Mouse (Mus musculus) embryonic facial prominence, embryonic 14.5 days (tissue): ENCODE data around the gene Gtpbp4. TPM values are rescaled to one million over a fixed set of nuclear protein-coding genes. Genes with fewer than 3 reads are reported as not detected.

Source experiments
- ATAC-seq: fragments of 200-750 bp; cut with Nextera tagmentation; 2 replicates; pipeline ENCODE4 v1.8.0; 2017; ENCODE audit warnings: low read depth, moderate number of reproducible peaks, moderate TSS enrichment
- DNase-seq: peaks from one replicate; pipeline ENCODE4 v3.0.0-alpha.2; 2015; ENCODE audit warnings: low spot score
- H3K27ac ChIP-seq: fragments of 300-500 bp; sonication (generic); replicated peaks from 2 replicates; pipeline ENCODE4 v1.5.1; 2014; ENCODE audit warnings: low read depth, mild to moderate bottlenecking, low read length, moderate library complexity
- H3K27me3 ChIP-seq: fragments of 300-500 bp; sonication (generic); replicated peaks from 2 replicates; pipeline ENCODE4 v1.6.1; 2014; ENCODE audit warnings: low read length; ENCODE audit not compliant: control insufficient read depth, insufficient read depth
- H3K36me3 ChIP-seq: fragments of 300-500 bp; sonication (generic); 2 replicates; pipeline ENCODE4 v1.6.1; 2014; ENCODE audit warnings: low read length, mixed read lengths; ENCODE audit not compliant: control insufficient read depth, insufficient read depth
- H3K4me1 ChIP-seq: fragments of 300-500 bp; sonication (generic); 2 replicates; pipeline ENCODE4 v1.6.1; 2014; ENCODE audit warnings: antibody characterized with exemption, low read length; ENCODE audit not compliant: control insufficient read depth, insufficient read depth
- H3K4me2 ChIP-seq: fragments of 300-500 bp; sonication (generic); 2 replicates; pipeline ENCODE4 v1.6.1; 2014; ENCODE audit warnings: low read depth, mild to moderate bottlenecking, low read length, moderate library complexity, mixed read lengths
- H3K4me3 ChIP-seq: fragments of 300-500 bp; sonication (generic); 2 replicates; pipeline ENCODE4 v1.5.1; 2014; ENCODE audit warnings: low read depth, mild to moderate bottlenecking, low read length
- H3K9ac ChIP-seq: fragments of 300-500 bp; sonication (generic); 2 replicates; pipeline ENCODE4 v1.6.1; 2014; ENCODE audit warnings: low read depth, mild to moderate bottlenecking, low read length, moderate library complexity, mixed read lengths
- H3K9me3 ChIP-seq: fragments of 300-500 bp; sonication (generic); 2 replicates; pipeline ENCODE4 v1.6.1; 2016; ENCODE audit warnings: low read length; ENCODE audit not compliant: control insufficient read depth
- WGBS: fragments of 180-500 bp; shearing (Covaris S2); extraction: QIAGEN DNeasy Blood & Tissue Kit; methylation state at CpG from one replicate; pipeline ENCODE4 v1.1.7; 2014; 5-methylcytosine and 5-hydroxymethylcytosine counted together
- polyA plus RNA-seq: library from polyadenylated mRNA; unstranded; fragments of >200 nt; fragmentation: Nextera tagmentation; extraction: Ambion mirVana; gene quantifications from 2 replicates; pipeline ENCODE4 v1.2.1, GENCODE M21; 2014

Gtpbp4 gene
- polyA plus RNA-seq: 75.6 and 78.2 TPM in 2 replicates

DNA sequence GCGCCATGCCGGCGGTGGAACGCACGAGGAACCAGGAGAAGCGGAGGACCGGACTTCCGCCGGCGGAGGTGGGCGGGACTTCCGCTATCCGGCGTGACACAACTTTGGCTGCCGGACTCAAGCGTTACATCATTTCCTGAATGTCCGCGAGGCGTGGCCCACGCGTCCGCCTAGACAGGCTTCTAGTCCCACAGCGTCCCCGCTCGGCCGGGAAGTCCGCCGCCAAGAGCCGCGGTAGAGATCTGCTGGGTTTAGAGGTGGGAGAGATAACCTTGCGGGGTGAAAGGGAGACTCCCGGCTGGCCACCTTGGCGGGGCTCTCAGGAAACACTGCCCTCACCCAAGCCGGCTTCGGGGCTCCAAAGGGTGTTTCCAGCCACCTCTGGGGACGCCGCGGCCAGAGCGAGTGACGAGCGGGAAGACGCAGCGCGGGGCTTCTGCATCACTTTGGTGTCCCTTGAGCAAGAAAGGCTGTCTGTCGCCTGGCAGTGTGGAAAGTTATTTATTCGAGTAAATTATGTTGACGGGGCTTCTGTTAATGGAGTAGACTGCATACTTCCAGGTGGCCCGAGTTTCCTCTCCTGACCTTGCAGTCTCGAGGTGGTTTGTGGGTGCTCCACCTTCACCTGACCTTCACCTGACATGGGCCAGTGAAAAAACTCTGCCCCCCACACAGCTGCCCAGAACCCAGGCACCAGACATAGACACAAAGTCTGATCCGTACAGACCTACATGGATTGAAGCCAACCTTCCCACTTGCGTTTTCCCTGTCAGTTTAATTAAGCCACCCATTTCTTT is at the start of gene Gtpbp4:
TSS of gene Gtpbp4 (minus strand) at position 94 of the 797 bp plus-strand sequence.
- H3K9ac ChIP-seq: peak within 1 kb of the TSS; percentile 87
- no peaks in the 10 kb centered on the region for H3K27me3 ChIP-seq
- peak within 1 kb of the TSS; percentile 95 for H3K4me2 ChIP-seq
- no peaks in the 10 kb centered on the region for H3K9me3 ChIP-seq
- under 1% methylated on average over 45 of the region's 51 CpGs for WGBS
- DNase-seq: peak; percentile 99
- peak; percentile 99 for ATAC-seq
- peaks cover 7% of the 10 kb centered on the region for H3K4me1 ChIP-seq
- peak within 1 kb of the TSS; percentile 78 for H3K27ac ChIP-seq
- H3K36me3 ChIP-seq: peaks cover 7% of the 10 kb centered on the region; the same call in 1 of the 2 replicates
- peak within 1 kb of the TSS; percentile 98 for H3K4me3 ChIP-seq

DNA sequence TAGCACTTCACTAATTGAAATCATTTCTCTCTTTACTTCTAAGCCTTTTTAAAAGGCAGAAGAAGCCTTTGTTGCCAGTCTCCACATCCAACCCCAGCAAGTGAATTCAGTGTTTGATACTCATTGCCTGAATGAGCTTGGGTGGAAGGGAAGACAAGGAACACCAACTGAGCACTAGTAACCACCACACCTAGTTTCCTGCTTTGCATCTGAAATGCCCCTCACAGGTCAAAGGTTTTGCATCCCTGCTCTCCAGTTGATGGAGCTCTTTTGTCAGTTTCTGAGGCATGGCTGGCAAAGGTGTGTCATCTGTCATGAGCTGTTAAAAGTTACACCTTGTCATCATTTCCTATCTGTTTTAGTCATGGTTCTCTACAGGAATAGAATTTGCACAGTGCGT is 48.8 kb upstream of the Gtpbp4 start:
- no peak overlapping the region for H3K27ac ChIP-seq
- DNase-seq (no peak), ATAC-seq (no peak)
- H3K4me3 ChIP-seq: no peak overlapping the region
- no peaks in the 10 kb centered on the region for H3K9me3 ChIP-seq
- no peaks in the 10 kb centered on the region for H3K27me3 ChIP-seq
- no peaks in the 10 kb centered on the region for H3K36me3 ChIP-seq
- WGBS: 98% methylated on average over 1 of the region's 1 CpGs
- H3K4me1 ChIP-seq: peaks cover 4% of the 10 kb centered on the region; the same call in 1 of the 2 replicates
- no peak overlapping the region for H3K9ac ChIP-seq
- no peak overlapping the region for H3K4me2 ChIP-seq

GRCm38 (mm10) chr13:9043289-9044049 is 47.6 kb upstream of the Gtpbp4 start:
- no peak for ATAC-seq
- Histone ChIP-seq H3K36me3 (no peaks in the 10 kb centered on the region), H3K27ac (peak overlapping the region; percentile 15; the same call in 1 of the 2 replicates), H3K9ac (no peak overlapping the region), H3K4me1 (peaks cover 4% of the 10 kb centered on the region; the same call in 1 of the 2 replicates), H3K9me3 (no peaks in the 10 kb centered on the region), H3K4me3 (no peak overlapping the region), H3K27me3 (no peaks in the 10 kb centered on the region), H3K4me2 (no peak overlapping the region)
- WGBS: 28% methylated on average over 3 of the region's 3 CpGs
- DNase-seq: peak; percentile 44

- H3K36me3 ChIP-seq: no peaks in the 10 kb centered on the region
- WGBS: 100% methylated on average over 1 of the region's 1 CpGs
- H3K9ac ChIP-seq: no peak overlapping the region
- no peak overlapping the region for H3K4me2 ChIP-seq
- no peak overlapping the region for H3K27ac ChIP-seq
- H3K27me3 ChIP-seq: no peaks in the 10 kb centered on the region
- ATAC-seq (no peak), DNase-seq (no peak)
- peaks cover 4% of the 10 kb centered on the region; the same call in 1 of the 2 replicates for H3K4me1 ChIP-seq
- H3K9me3 ChIP-seq: no peaks in the 10 kb centered on the region
- no peak overlapping the region for H3K4me3 ChIP-seq
Observed at GRCm38 (mm10) chr13:9040626-9041025, 44.7 kb upstream of the Gtpbp4 start.

GRCm38 (mm10) chr13:9031996-9032661 is 36.2 kb upstream of the Gtpbp4 start:
- no peak for ATAC-seq
- no peaks in the 10 kb centered on the region for H3K27me3 ChIP-seq
- no peaks in the 10 kb centered on the region for H3K36me3 ChIP-seq
- 76% methylated on average over 8 of the region's 8 CpGs for WGBS
- no peak for DNase-seq
- H3K4me2 ChIP-seq: no peak overlapping the region
- no peaks in the 10 kb centered on the region for H3K9me3 ChIP-seq
- H3K9ac ChIP-seq: no peak overlapping the region
- no peak overlapping the region for H3K27ac ChIP-seq
- H3K4me1 ChIP-seq: no peaks in the 10 kb centered on the region
- no peak overlapping the region for H3K4me3 ChIP-seq

- Histone ChIP-seq H3K4me2 (no peak overlapping the region), H3K4me1 (no peaks in the 10 kb centered on the region), H3K9me3 (no peaks in the 10 kb centered on the region), H3K4me3 (no peak overlapping the region), H3K27me3 (no peaks in the 10 kb centered on the region), H3K36me3 (no peaks in the 10 kb centered on the region), H3K9ac (no peak overlapping the region), H3K27ac (no peak overlapping the region)
- WGBS: 78% methylated on average over 4 of the region's 4 CpGs
- DNase-seq: no peak
- no peak for ATAC-seq
Observed at GRCm38 (mm10) chr13:9030364-9030763, 34.5 kb upstream of the Gtpbp4 start.

GRCm38 (mm10) chr13:9027251-9027650 is 31.4 kb upstream of the Gtpbp4 start:
- Histone ChIP-seq H3K9ac (no peak overlapping the region), H3K36me3 (no peaks in the 10 kb centered on the region), H3K27me3 (no peaks in the 10 kb centered on the region), H3K9me3 (no peaks in the 10 kb centered on the region), H3K4me2 (no peak overlapping the region), H3K27ac (no peak overlapping the region), H3K4me3 (no peak overlapping the region), H3K4me1 (no peaks in the 10 kb centered on the region)
- no peak for ATAC-seq
- peak; percentile 4 for DNase-seq
- 62% methylated on average over 1 of the region's 1 CpGs for WGBS

GRCm38 (mm10) chr13:9022623-9023022 is 26.7 kb upstream of the Gtpbp4 start:
- no peak overlapping the region for H3K27ac ChIP-seq
- H3K4me2 ChIP-seq: no peak overlapping the region
- no peaks in the 10 kb centered on the region for H3K36me3 ChIP-seq
- no peaks in the 10 kb centered on the region for H3K9me3 ChIP-seq
- no peak for ATAC-seq
- WGBS: 88% methylated on average over 1 of the region's 1 CpGs
- no peak for DNase-seq
- H3K4me1 ChIP-seq: no peaks in the 10 kb centered on the region
- H3K27me3 ChIP-seq: no peaks in the 10 kb centered on the region
- no peak overlapping the region for H3K9ac ChIP-seq
- no peak overlapping the region for H3K4me3 ChIP-seq
